Comparison of ENCODE assay signal across 18 mouse cellular contexts in the genomic region with DNA sequence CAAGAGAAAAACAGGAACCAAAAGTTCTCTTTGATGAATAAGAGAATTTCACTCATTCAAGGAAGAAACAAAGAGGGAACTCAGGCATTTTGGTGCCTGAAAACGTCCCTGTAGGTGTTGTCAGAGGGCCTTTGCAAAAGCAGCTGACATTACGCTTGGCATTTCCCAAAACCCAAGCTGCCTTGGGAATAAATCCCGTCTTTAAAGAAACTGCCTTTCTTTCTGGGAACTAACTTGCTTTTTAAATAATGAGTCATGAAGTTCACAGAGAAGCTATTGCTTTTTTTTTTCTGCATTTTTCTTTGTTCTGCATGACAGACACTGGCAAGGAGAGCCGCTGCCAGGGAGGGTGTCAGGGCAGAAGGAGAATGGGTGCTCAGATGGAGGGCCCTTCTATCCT.
DNase-seq lines count a peak whose midpoint lies in the region; ATAC-seq and TF ChIP-seq lines count a peak whose summit lies in the region.
"Had no signal": no experiment of that assay in that cellular context is flagged by ENCODE, and none has a peak within 500 bp of the region (broad histone marks: within the 10 kb centered on the region; RNA-seq: fewer than 3 reads in every experiment).

No protein-coding gene starts in this region.

- no peaks in the 10 kb centered on the region for H3K79me2 ChIP-seq in heart, adult 2 months (replicated peaks; ENCODE audit: control insufficient read depth, insufficient read depth, low read length)

- H3K4me1 ChIP-seq in heart, adult 2 months (ENCODE audit: control insufficient read depth, insufficient read depth, low read length) = peaks cover 35% of the 10 kb centered on the region
- peaks cover 6% of the 10 kb centered on the region; the same call in 1 of the 2 replicates for H3K4me1 ChIP-seq in hindbrain, embryonic 16.5 days (ENCODE audit: control insufficient read depth, insufficient read depth, low read depth, low read length)
- 0 out of 2 replicates have a peak, but pooled peaks cover 7% of the 10 kb centered on the region for H3K4me1 ChIP-seq in hindbrain, embryonic 10.5 days (replicated peaks)
- H3K4me1 ChIP-seq in cortical plate, adult 2 months (ENCODE audit: control insufficient read depth, insufficient read depth, low read length) = peaks cover 12% of the 10 kb centered on the region

- H3K36me3 ChIP-seq in heart, adult 2 months (ENCODE audit: control insufficient read depth, insufficient read depth, low read length) = peaks cover 58% of the 10 kb centered on the region
- H3K36me3 ChIP-seq in hindbrain, embryonic 16.5 days (ENCODE audit: control insufficient read depth, insufficient read depth, low read length) = peaks cover 10% of the 10 kb centered on the region; the same call in 1 of the 2 replicates
- peaks cover 17% of the 10 kb centered on the region for H3K36me3 ChIP-seq in hindbrain, embryonic 10.5 days
- H3K36me3 ChIP-seq: embryonic facial prominence, embryonic 12.5 days had no signal

- peak overlapping the region; percentile 89 for H3K27ac ChIP-seq in heart, adult 2 months
- H3K27ac ChIP-seq in hindbrain, embryonic 16.5 days (ENCODE audit: low read depth, low read length) = peak overlapping the region; percentile 32; the same call in 1 of the 2 replicates
- H3K27ac ChIP-seq in hindbrain, embryonic 10.5 days = no peak overlapping the region; the same call in 1 of the 2 replicates
- H3K27ac ChIP-seq in cortical plate, adult 2 months (ENCODE audit: insufficient read depth, low read length) = peak overlapping the region; percentile 74; the same call in 1 of the 2 replicates
- H3K27ac ChIP-seq: embryonic facial prominence, embryonic 12.5 days; limb, embryonic 12.5 days; liver, embryonic 14.5 days had no signal

- no peaks in the 10 kb centered on the region for H3K9me3 ChIP-seq in hindbrain, embryonic 16.5 days (ENCODE audit: control insufficient read depth, low read length)
- H3K9me3 ChIP-seq in hindbrain, embryonic 10.5 days = no peaks in the 10 kb centered on the region
- H3K9me3 ChIP-seq: embryonic facial prominence, embryonic 12.5 days; limb, embryonic 12.5 days; megakaryocyte, embryonic 14.5 days had no signal

- 51% methylated on average over 4 of the region's 4 CpGs for WGBS in heart, adult 2 months
- 32% methylated on average over 4 of the region's 4 CpGs for WGBS in hindbrain, embryonic 16.5 days
- WGBS in hindbrain, embryonic 10.5 days = 65% methylated on average over 4 of the region's 4 CpGs

- TF ChIP-seq EP300 in heart, adult 2 months (IDR thresholded peaks at IDR 0.05; ENCODE audit: insufficient read depth, low read depth, low read length) = no peak

- ATAC-seq in hindbrain, embryonic 16.5 days = no peak
- ATAC-seq in monocyte, adult 5-6 weeks (replicated peaks; ENCODE audit: insufficient number of reproducible peaks, low FRiP score, low TSS enrichment, poor library complexity, severe bottlenecking) = no peak
- ATAC-seq: inflammation-experienced regulatory T-cells, adult 6 months; lung, postnatal 0 days had no signal

- no peak for TF ChIP-seq POLR2A in heart, adult 2 months (IDR thresholded peaks at IDR 0.05; ENCODE audit: insufficient read depth, low read depth, low read length)
- TF ChIP-seq POLR2A in cortical plate, adult 2 months (IDR thresholded peaks at IDR 0.05; ENCODE audit: extremely low read depth, insufficient read depth, low read length) = no peak

- H3K4me2 ChIP-seq in hindbrain, embryonic 16.5 days (ENCODE audit: low read length) = no peak overlapping the region
- H3K4me2 ChIP-seq: embryonic facial prominence, embryonic 12.5 days; limb, embryonic 12.5 days had no signal

- no peak overlapping the region for H3K9ac ChIP-seq in heart, adult 2 months (ENCODE audit: low read depth, low read length)
- no peak overlapping the region for H3K9ac ChIP-seq in hindbrain, embryonic 16.5 days (ENCODE audit: low read depth, low read length)
- H3K9ac ChIP-seq: embryonic facial prominence, embryonic 12.5 days; limb, embryonic 12.5 days; liver, embryonic 14.5 days had no signal

- H3K4me3 ChIP-seq in heart, adult 2 months = no peak overlapping the region
- H3K4me3 ChIP-seq in hindbrain, embryonic 16.5 days (ENCODE audit: low read length) = no peak overlapping the region
- no peak overlapping the region for H3K4me3 ChIP-seq in hindbrain, embryonic 10.5 days
- no peak overlapping the region for H3K4me3 ChIP-seq in cortical plate, adult 2 months (ENCODE audit: insufficient read depth, low read length)
- H3K4me3 ChIP-seq: embryonic facial prominence, embryonic 12.5 days; limb, embryonic 12.5 days; megakaryocyte, embryonic 14.5 days had no signal

- intact Hi-C loops in heart, adult 2 months (cut with DNase I) = no loop called here

- no peak for DNase-seq in heart, adult 2 months
- no peak for DNase-seq in heart, postnatal 4 days
- no peak for DNase-seq in hindbrain, embryonic 10.5 days (ENCODE audit: low spot score)
- peak; percentile 49 for DNase-seq in Muller cell, postnatal 12 days (ENCODE audit: inconsistent ontology term)
- DNase-seq in testis, postnatal 14 days (ENCODE audit: low spot score) = no peak
- DNase-seq: cerebellum, postnatal 36 days; gastrocnemius, postnatal 36 days; kidney, adult 9 months; right cerebral cortex, adult 18-20 months had no signal

- H3K27me3 ChIP-seq in heart, adult 2 months (ENCODE audit: control insufficient read depth, insufficient read depth, low read length) = no peaks in the 10 kb centered on the region
- H3K27me3 ChIP-seq in hindbrain, embryonic 16.5 days (replicated peaks; ENCODE audit: control insufficient read depth, insufficient read depth, low read length) = no peaks in the 10 kb centered on the region
- no peaks in the 10 kb centered on the region for H3K27me3 ChIP-seq in hindbrain, embryonic 10.5 days (ENCODE audit: insufficient read depth, poor library complexity, severe bottlenecking)
- H3K27me3 ChIP-seq: embryonic facial prominence, embryonic 12.5 days; limb, embryonic 12.5 days; megakaryocyte, embryonic 14.5 days had no signal

- TF ChIP-seq CTCF in heart, adult 2 months (IDR thresholded peaks at IDR 0.05) = no peak
- TF ChIP-seq CTCF in cortical plate, adult 2 months (IDR thresholded peaks at IDR 0.05; ENCODE audit: extremely low read depth, insufficient read depth, low read length) = no peak
